Mouse (Mus musculus) bone marrow, adult 2 months (tissue): ENCODE results near the gene Fam219a. TPM values are rescaled to one million over a fixed set of nuclear protein-coding genes. Genes with fewer than 3 reads are reported as not detected.

Source experiments
- H3K27ac ChIP-seq: fragments of 200-500 bp; 2 replicates; pipeline ENCODE4 v1.5.1; 2012; ENCODE audit warnings: low read depth, mild to moderate bottlenecking, control low read depth, inconsistent platforms, low read length; ENCODE audit not compliant: control insufficient read depth, poor library complexity, insufficient read depth
- H3K4me1 ChIP-seq: fragments of 200-500 bp; 2 replicates; pipeline ENCODE4 v1.6.1; 2011; ENCODE audit warnings: low read length; ENCODE audit not compliant: control insufficient read depth, insufficient read depth
- H3K4me3 ChIP-seq: fragments of 200-500 bp; replicated peaks from 2 replicates; pipeline ENCODE3; 2011; ENCODE audit warnings: mild to moderate bottlenecking, low read depth, low read length, control low read depth; ENCODE audit not compliant: control insufficient read depth
- CTCF ChIP-seq: fragments of 200-500 bp; IDR thresholded peaks from 2 replicates; pipeline ENCODE4 v1.5.1; 2011; ENCODE audit warnings: low read length, control low read depth; ENCODE audit not compliant: control insufficient read depth, insufficient read depth
- POLR2A ChIP-seq: fragments of 200-500 bp; IDR thresholded peaks from 2 replicates; pipeline ENCODE4 v1.6.1; 2011; ENCODE audit warnings: low read depth, mild to moderate bottlenecking, control low read depth, low read length, borderline replicate concordance; ENCODE audit not compliant: control insufficient read depth
- WGBS: fragments of 180-500 bp; shearing (Covaris S2); methylation state at CpG from one replicate; pipeline ENCODE4 v1.1.7; 2018; 5-methylcytosine and 5-hydroxymethylcytosine counted together
- polyA plus RNA-seq: library from polyadenylated mRNA; stranded (reverse); fragments of >200 nt; gene quantifications from 2 replicates; pipeline ENCODE4 v1.2.4, GENCODE M21; 2011; ENCODE audit warnings: low replicate concordance; ENCODE audit not compliant: missing spikeins, insufficient read depth, insufficient read length

The Fam219a gene
- polyA plus RNA-seq, 1 experiment = 17.8 TPM

DNA sequence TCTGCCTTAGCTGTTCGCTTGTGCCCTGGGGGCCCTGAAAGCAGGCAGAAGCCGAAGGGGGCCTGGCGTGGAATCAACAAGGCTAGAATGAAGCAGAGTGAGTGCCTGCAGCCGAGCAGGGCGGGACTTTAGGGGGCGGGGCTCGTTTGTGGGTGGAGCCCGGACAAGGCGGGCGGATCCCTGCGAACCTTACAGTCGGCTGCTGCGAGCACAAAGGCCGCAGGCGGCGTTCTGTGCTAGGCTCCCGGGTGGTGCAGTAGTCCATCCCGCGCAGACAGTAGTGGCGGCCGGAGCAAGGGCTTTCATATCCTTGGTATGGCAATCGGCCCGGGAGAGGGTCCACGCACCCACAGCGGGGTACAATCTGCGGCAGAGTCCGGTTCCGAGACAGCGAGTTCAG lies 62.4 kb downstream of the Fam219a start:
- Histone ChIP-seq H3K4me1 (peaks cover 2% of the 10 kb centered on the region; the same call in 1 of the 2 replicates), H3K4me3 (peak overlapping the region; percentile 25), H3K27ac (no peak overlapping the region)
- no peak for TF ChIP-seq CTCF
- TF ChIP-seq POLR2A = no peak
- WGBS = under 1% methylated on average over 29 of the region's 29 CpGs

DNA sequence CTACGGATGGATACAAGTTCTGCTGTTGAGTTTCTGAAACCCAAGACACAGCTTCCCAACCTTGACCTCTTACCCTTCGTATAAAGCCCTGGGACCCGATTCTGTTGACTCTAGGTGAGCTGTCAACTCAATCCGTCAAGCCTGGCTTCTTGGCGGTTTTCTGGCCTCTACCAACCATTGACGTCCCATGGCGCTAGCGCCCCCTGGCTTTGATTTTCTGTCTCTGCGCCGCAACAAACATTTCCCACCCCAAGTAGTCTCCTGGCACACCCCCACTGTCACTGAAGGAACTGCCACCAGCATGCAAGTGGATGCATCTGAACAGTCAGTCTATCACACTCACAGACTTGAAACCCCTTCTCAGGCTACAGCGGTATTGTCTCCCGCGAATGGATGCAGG lies 63.2 kb downstream of the Fam219a start:
- no peak overlapping the region for H3K27ac ChIP-seq
- 15% methylated on average over 13 of the region's 13 CpGs for WGBS
- H3K4me3 ChIP-seq = no peak overlapping the region
- peaks cover 2% of the 10 kb centered on the region; the same call in 1 of the 2 replicates for H3K4me1 ChIP-seq
- peak; percentile 38 for TF ChIP-seq CTCF
- TF ChIP-seq POLR2A = no peak

DNA sequence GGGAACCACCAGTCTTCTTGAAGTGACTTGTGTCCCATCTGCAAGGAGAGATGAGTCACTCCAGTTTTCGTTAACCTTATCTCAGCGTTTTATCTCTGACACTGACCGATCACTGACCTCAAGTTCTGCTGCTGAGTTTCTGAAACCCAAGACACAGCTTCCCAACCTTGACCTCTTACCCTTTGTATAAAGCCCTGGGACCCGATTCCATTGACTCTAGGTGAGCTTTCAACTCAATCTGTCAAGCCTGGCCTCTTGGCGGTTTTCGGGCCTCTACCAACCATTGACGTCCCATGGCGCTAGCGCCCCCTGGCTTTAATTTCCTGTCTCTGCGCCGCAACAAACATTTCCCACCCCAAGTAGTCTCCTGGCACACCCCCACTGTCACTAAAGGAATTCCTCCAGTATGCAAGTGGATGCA lies 64.2 kb downstream of the Fam219a start:
- H3K4me3 ChIP-seq = no peak overlapping the region
- peaks cover 2% of the 10 kb centered on the region; the same call in 1 of the 2 replicates for H3K4me1 ChIP-seq
- 67% methylated on average over 11 of the region's 11 CpGs for WGBS
- H3K27ac ChIP-seq = no peak overlapping the region
- peak; percentile 21; the same call in 1 of the 2 replicates for TF ChIP-seq CTCF
- no peak for TF ChIP-seq POLR2A

DNA sequence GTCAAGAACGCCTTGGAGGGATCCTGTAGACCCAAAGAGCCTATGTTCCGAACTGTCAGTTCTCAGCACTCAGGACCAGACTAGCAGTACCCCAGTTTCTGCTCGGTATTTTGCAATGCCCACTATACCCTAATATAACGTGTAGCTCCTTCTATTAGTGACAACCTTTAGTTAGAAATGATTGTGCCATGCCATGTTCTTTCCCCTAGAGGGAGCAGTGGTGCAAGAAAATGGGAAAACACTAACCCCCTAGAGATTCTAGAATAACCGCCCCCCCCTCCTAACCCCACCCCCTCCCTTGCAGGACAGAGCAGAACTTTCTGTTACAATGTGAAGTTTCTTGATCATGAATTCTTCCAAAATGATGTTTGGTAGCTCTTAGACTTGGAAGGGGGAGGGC lies 65.0 kb downstream of the Fam219a start:
- 73% methylated on average over 5 of the region's 5 CpGs for WGBS
- TF ChIP-seq POLR2A = no peak
- no peak for TF ChIP-seq CTCF
- H3K4me1 ChIP-seq = peaks cover 2% of the 10 kb centered on the region; the same call in 1 of the 2 replicates

DNA sequence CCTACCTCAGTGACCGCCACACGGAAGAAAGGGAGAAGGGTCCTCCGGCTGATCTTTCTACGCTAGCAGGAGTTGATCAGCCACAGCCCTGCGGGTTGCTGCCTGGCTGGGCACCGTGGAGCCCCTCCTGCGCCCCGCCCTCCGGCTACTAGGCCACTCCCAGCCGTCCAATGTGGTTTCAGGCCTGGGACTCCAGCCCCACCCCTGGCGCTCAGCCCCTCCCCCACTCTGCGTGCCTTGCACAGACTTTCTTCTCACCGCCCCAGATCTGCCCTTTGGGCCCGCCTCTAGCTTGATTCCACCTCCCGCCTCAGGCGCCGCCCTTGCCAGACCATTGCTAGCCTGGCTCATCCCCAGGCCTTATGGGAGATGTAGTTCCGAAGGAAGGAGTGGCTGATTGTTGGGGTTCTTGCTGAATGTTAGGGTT lies 66.3 kb downstream of the Fam219a start, which contains the start of gene AI464131:
AI464131 (minus strand) TSS at position 91 of the 427 bp plus-strand sequence.
- peaks cover 2% of the 10 kb centered on the region for H3K4me1 ChIP-seq
- no peak within 1 kb of the TSS for H3K27ac ChIP-seq
- WGBS = 3% methylated on average over 18 of the region's 18 CpGs
- no peak within 1 kb of the TSS for H3K4me3 ChIP-seq
- TF ChIP-seq CTCF = no peak
- TF ChIP-seq POLR2A = no peak

More for the DNA sequence above, 65.0 kb downstream of the Fam219a start:
- H3K27ac ChIP-seq = no peak overlapping the region
- no peak overlapping the region for H3K4me3 ChIP-seq

DNA sequence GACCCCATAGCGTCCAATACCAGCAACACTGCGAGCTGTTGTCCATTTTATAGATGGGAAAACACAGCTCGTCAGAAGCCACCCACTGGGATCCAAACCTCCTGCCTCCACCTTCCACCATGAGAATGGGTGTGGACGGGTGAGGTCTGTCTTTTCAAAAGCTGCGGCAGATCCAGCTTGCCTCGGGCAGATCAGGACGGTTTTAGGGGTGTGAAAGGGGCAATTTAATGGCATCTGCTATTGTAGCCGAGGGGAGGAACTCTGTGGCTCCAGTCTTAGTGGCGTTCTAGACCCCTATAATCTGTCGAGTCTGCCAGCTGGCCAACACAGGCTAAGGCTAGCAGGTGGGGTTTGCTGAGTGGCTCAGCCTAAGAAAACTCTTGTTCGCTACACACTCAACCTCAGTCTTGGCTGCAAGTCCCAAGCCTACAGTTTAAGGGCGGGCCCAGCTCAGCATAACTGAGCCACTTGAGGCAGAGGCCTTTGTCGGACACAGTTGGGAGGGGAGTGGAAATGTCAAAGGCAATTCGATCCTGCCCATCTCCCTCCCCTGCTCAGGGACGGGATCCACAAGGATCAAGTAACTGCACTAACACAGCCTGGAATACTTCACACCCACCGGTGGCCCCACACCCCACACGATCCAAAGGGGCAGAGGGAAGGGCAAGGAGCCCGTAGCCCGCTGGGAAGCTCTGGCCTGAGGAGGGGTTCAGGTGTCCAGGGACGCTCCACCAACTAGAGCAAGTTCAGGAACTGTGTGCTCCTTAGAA lies 67.0 kb downstream of the Fam219a start:
- Histone ChIP-seq H3K27ac (no peak overlapping the region), H3K4me1 (peaks cover 2% of the 10 kb centered on the region), H3K4me3 (no peak overlapping the region)
- 22% methylated on average over 20 of the region's 20 CpGs for WGBS
- TF ChIP-seq CTCF (no peak), POLR2A (no peak)

DNA sequence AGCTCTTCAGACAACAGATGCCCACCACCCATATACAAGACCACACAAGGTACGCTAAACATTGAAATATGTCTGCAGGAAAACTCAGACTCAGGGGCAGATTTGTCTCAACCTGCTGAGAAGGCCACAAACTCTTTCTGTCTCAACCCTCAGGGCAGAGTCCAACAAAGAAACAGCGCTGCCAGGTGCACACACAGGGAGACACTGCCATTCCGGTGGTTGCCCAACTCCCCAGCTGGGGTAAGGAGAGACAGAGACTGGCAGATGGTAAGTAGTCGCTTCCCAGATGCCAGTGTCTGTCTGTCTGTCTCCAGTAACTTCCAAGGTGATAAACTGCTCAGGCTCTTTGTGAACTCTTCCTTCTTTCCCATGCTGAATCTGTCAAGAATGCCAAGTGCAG lies 68.6 kb downstream of the Fam219a start:
- 72% methylated on average over 4 of the region's 4 CpGs for WGBS
- H3K27ac ChIP-seq = no peak overlapping the region
- no peak for TF ChIP-seq CTCF
- TF ChIP-seq POLR2A = no peak

DNA sequence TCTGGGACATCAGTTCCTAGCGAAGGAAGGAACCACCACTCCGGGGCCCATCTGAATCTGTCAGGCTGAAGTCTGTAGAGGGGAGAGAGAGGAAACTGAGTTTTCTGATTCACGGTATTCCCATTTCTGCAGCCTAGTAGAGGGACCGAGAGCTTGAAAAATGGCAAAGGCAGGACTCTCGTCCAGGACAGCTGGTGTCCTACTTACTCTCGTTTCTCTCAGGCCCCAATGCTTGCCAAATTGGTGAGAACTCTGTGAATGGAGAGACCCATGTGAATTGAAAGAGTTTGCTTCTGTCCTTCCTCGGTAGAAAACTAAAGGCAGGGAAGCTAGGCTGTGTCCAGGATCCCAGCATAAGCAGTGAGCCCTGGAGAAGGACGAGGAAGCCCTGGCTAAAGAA lies 69.7 kb downstream of the Fam219a start:
- TF ChIP-seq CTCF (no peak), POLR2A (no peak)
- Histone ChIP-seq H3K27ac (no peak overlapping the region), H3K4me1 (no peaks in the 10 kb centered on the region; the same call in 1 of the 2 replicates), H3K4me3 (no peak overlapping the region)
- WGBS = 63% methylated on average over 8 of the region's 8 CpGs

More for the DNA sequence above, 68.6 kb downstream of the Fam219a start:
- no peak overlapping the region for H3K4me3 ChIP-seq
- H3K4me1 ChIP-seq = no peaks in the 10 kb centered on the region; the same call in 1 of the 2 replicates
